Mouse (Mus musculus) B cell, adult 2 months (primary cell): ENCODE results near the gene Lama5.

Source experiments
- DNase-seq, 2 experiments: peaks; one replicate each; pipeline ENCODE4 v3.0.0; 2022

Gene Lama5

DNA sequence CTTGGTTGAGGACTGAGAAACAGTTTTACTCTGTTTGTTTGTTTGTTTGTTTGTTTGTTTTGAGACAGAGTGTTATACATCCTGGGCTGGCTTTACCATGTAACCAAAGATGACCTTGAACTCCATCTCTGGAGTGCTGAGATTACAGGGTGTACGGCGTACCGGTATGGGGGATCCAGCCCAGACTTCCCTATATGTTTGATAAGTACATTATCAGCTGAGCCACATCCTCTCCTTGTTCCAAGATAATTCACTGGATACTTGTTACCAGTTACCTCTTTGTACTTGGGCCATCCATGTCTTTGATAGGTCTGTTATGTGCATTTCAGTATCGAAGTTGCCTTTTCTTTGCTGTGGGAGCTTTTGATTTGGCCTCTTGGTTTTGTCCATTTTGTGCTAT is 92.4 kb downstream of the Lama5 start:
- no peak for DNase-seq

DNA sequence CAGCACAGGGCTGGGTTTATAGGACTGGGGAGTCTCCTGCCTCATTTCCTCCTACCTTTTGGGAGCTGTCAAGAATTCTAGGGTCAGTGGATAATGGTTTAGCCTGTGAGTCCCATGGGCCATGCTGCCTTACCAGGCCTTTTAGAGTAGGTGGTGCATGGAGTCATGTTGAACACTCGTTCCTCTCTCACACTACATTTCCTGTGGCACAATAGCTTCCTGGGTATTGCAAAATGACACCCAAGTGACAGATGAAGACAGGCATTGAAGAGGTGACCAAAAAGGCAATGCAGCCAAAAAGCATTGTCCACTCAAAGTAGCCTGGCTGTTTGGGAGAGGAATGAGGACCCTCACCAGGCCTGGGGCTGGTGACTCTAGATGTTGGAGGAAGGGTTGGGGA is 98.0 kb downstream of the Lama5 start:
- DNase-seq: no peak
